Mouse (Mus musculus): ENCODE results near the gene Stx3. TPM values are rescaled to one million over a fixed set of nuclear protein-coding genes. Genes with fewer than 3 reads are reported as not detected.
A peak's percentile ranks its signal among the peaks of the same experiment; 100 is the strongest.

Gene Stx3
- polyA plus RNA-seq (2014; fragmentation: Nextera tagmentation; extraction: Ambion mirVana) = 8.7 and 8.8 TPM in 2 replicates

DNA sequence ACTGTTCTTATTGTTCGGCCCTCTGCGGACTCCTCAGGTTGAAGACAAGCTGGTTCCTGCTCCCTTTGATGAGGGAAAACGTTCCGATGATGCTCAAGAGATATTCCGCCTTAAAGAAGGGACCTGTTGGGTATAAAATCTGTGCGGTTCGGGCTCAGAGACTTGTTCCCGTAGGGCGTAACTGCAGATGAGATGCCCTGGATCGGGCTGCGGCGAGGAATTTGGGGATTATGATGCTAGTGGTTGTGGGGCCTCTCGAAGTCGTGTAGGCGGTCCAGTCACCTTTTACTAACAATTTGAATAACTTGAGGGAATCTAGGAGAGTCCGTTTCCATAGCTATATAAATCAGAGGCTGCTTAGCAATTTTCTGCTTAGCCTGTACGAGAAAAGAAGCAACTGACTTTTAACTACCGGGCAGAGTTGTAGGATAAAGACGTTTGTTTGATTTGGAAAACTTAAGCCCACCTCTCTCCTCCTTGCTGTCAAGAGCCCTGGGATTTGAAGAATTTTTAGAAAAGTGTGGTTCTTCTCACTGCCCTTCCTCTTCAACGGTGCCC, at the start of gene Stx3:
Gene Stx3 (minus strand): TSS at position 261 of the 558 bp plus-strand sequence.
- ATAC-seq (ENCODE audit: low read depth) = no peak
- Histone ChIP-seq H3K4me1 (ENCODE audit: control insufficient read depth, insufficient read depth, low read length) (no peaks in the 10 kb centered on the region), H3K36me3 (ENCODE audit: control insufficient read depth, insufficient read depth, low read length) (no peaks in the 10 kb centered on the region), H3K4me2 (ENCODE audit: low read depth, low read length) (peak within 1 kb of the TSS; percentile 57), H3K9ac (ENCODE audit: low read depth, low read length) (peak within 1 kb of the TSS; percentile 73), H3K4me3 (ENCODE audit: low read depth, low read length) (peak within 1 kb of the TSS; percentile 65), H3K27me3 (replicated peaks; ENCODE audit: control insufficient read depth, insufficient read depth, low read length) (peaks cover 43% of the 10 kb centered on the region), H3K9me3 (ENCODE audit: control insufficient read depth, low read length) (no peaks in the 10 kb centered on the region), H3K27ac (replicated peaks; ENCODE audit: low read depth, low read length) (no peak within 1 kb of the TSS)
- DNase-seq (ENCODE audit: low spot score) = peak; percentile 8
- WGBS = under 1% methylated on average over 20 of the region's 20 CpGs

DNA sequence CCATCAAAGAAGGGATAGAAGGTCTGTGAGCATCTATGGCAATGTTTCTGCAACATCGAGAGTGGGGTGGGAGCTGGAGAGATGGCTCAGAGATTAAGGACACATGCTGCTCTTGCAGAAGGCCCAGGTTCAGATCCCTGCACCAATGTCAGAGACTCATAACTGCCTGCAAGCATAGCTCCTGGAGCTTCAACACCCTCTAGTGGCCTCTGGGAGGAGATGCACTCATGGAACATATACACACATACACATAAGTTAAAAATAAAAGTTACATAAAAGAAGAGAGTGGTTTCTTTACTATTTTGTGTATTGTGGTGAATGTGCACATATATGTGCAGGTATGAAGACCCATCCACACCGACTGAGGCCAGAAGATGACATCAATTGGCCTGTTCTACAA, 48.6 kb upstream of the Stx3 start:
- Histone ChIP-seq H3K4me2 (ENCODE audit: low read depth, low read length) (no peak overlapping the region), H3K4me1 (ENCODE audit: control insufficient read depth, insufficient read depth, low read length) (no peaks in the 10 kb centered on the region), H3K9ac (ENCODE audit: low read depth, low read length) (no peak overlapping the region), H3K27ac (replicated peaks; ENCODE audit: low read depth, low read length) (no peak overlapping the region), H3K36me3 (ENCODE audit: control insufficient read depth, insufficient read depth, low read length) (no peaks in the 10 kb centered on the region), H3K4me3 (ENCODE audit: low read depth, low read length) (no peak overlapping the region), H3K9me3 (ENCODE audit: control insufficient read depth, low read length) (0 out of 2 replicates have a peak, but pooled peaks cover 3% of the 10 kb centered on the region), H3K27me3 (replicated peaks; ENCODE audit: control insufficient read depth, insufficient read depth, low read length) (no peaks in the 10 kb centered on the region)
- DNase-seq (ENCODE audit: low spot score) (no peak), ATAC-seq (ENCODE audit: low read depth) (no peak)
- WGBS = 85% methylated on average over 2 of the region's 2 CpGs

- DNase-seq (ENCODE audit: low spot score) = no peak
- no peak within 1 kb of the TSS for H3K27ac ChIP-seq (replicated peaks; ENCODE audit: low read depth, low read length)
Measured at GRCm38 (mm10) chr19:11860966-11861365, 41.8 kb upstream of the Stx3 start, which contains the start of gene Olfr1418. Gene Olfr1418, minus strand, starts transcription at chr19:11861066.

GRCm38 (mm10) chr19:11856506-11856905, 37.3 kb upstream of the Stx3 start:
- H3K4me2 ChIP-seq (ENCODE audit: low read depth, low read length) = no peak overlapping the region
- no peaks in the 10 kb centered on the region; the same call in 1 of the 2 replicates for H3K9me3 ChIP-seq (ENCODE audit: control insufficient read depth, low read length)
- no peaks in the 10 kb centered on the region for H3K4me1 ChIP-seq (ENCODE audit: control insufficient read depth, insufficient read depth, low read length)
- H3K27ac ChIP-seq (replicated peaks; ENCODE audit: low read depth, low read length) = no peak overlapping the region
- H3K9ac ChIP-seq (ENCODE audit: low read depth, low read length) = no peak overlapping the region
- ATAC-seq (ENCODE audit: low read depth) (no peak), DNase-seq (ENCODE audit: low spot score) (no peak)
- WGBS = 78% methylated on average over 6 of the region's 6 CpGs
- H3K27me3 ChIP-seq (replicated peaks; ENCODE audit: control insufficient read depth, insufficient read depth, low read length) = no peaks in the 10 kb centered on the region
- no peak overlapping the region for H3K4me3 ChIP-seq (ENCODE audit: low read depth, low read length)
- no peaks in the 10 kb centered on the region for H3K36me3 ChIP-seq (ENCODE audit: control insufficient read depth, insufficient read depth, low read length)

More at GRCm38 (mm10) chr19:11860966-11861365, 41.8 kb upstream of the Stx3 start, which contains the start of gene Olfr1418:
- 94% methylated on average over 1 of the region's 1 CpGs for WGBS
- Histone ChIP-seq H3K36me3 (ENCODE audit: control insufficient read depth, insufficient read depth, low read length) (no peaks in the 10 kb centered on the region), H3K4me3 (ENCODE audit: low read depth, low read length) (no peak within 1 kb of the TSS), H3K27me3 (replicated peaks; ENCODE audit: control insufficient read depth, insufficient read depth, low read length) (no peaks in the 10 kb centered on the region), H3K9ac (ENCODE audit: low read depth, low read length) (no peak within 1 kb of the TSS), H3K9me3 (ENCODE audit: control insufficient read depth, low read length) (0 out of 2 replicates have a peak, but pooled peaks cover 3% of the 10 kb centered on the region), H3K4me1 (ENCODE audit: control insufficient read depth, insufficient read depth, low read length) (no peaks in the 10 kb centered on the region), H3K4me2 (ENCODE audit: low read depth, low read length) (no peak within 1 kb of the TSS)
- no peak for ATAC-seq (ENCODE audit: low read depth)

GRCm38 (mm10) chr19:11854821-11855220, 35.6 kb upstream of the Stx3 start:
- Histone ChIP-seq H3K9ac (ENCODE audit: low read depth, low read length) (no peak overlapping the region), H3K27ac (replicated peaks; ENCODE audit: low read depth, low read length) (no peak overlapping the region), H3K4me3 (ENCODE audit: low read depth, low read length) (no peak overlapping the region), H3K36me3 (ENCODE audit: control insufficient read depth, insufficient read depth, low read length) (no peaks in the 10 kb centered on the region), H3K4me2 (ENCODE audit: low read depth, low read length) (no peak overlapping the region), H3K4me1 (ENCODE audit: control insufficient read depth, insufficient read depth, low read length) (no peaks in the 10 kb centered on the region), H3K27me3 (replicated peaks; ENCODE audit: control insufficient read depth, insufficient read depth, low read length) (no peaks in the 10 kb centered on the region), H3K9me3 (ENCODE audit: control insufficient read depth, low read length) (no peaks in the 10 kb centered on the region; the same call in 1 of the 2 replicates)
- ATAC-seq (ENCODE audit: low read depth) (no peak), DNase-seq (ENCODE audit: low spot score) (no peak)
- WGBS = 83% methylated on average over 2 of the region's 2 CpGs

DNA sequence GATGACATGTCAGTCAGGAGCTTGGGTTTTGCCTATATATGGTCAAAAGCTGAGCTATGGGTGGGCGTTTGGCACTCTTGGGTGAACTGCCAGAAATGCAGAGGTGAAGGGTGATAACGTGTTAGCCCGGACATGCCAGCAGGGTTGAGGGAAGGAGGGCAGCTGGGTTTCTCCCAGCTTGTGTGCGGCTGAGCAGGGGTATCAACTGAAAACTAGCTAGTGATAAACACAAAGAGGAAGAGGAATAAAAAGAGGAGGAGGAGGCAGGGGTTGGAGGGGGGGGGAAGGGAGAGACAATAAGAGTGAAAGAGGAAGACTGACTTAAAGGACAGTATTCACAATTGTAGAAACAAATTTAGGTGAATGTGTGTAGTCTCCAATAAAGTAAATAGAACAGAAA, 33.4 kb upstream of the Stx3 start:
- H3K9me3 ChIP-seq (ENCODE audit: control insufficient read depth, low read length) = no peaks in the 10 kb centered on the region; the same call in 1 of the 2 replicates
- no peak overlapping the region for H3K9ac ChIP-seq (ENCODE audit: low read depth, low read length)
- H3K4me2 ChIP-seq (ENCODE audit: low read depth, low read length) = no peak overlapping the region
- H3K4me1 ChIP-seq (ENCODE audit: control insufficient read depth, insufficient read depth, low read length) = no peaks in the 10 kb centered on the region
- no peak for DNase-seq (ENCODE audit: low spot score)
- H3K36me3 ChIP-seq (ENCODE audit: control insufficient read depth, insufficient read depth, low read length) = no peaks in the 10 kb centered on the region
- ATAC-seq (ENCODE audit: low read depth) = no peak
- no peaks in the 10 kb centered on the region for H3K27me3 ChIP-seq (replicated peaks; ENCODE audit: control insufficient read depth, insufficient read depth, low read length)
- 65% methylated on average over 4 of the region's 4 CpGs for WGBS
- H3K4me3 ChIP-seq (ENCODE audit: low read depth, low read length) = no peak overlapping the region
- no peak overlapping the region for H3K27ac ChIP-seq (replicated peaks; ENCODE audit: low read depth, low read length)

- H3K4me3 ChIP-seq (ENCODE audit: low read depth, low read length) = no peak overlapping the region
- no peak overlapping the region for H3K9ac ChIP-seq (ENCODE audit: low read depth, low read length)
- H3K27me3 ChIP-seq (replicated peaks; ENCODE audit: control insufficient read depth, insufficient read depth, low read length) = no peaks in the 10 kb centered on the region
- no peaks in the 10 kb centered on the region for H3K36me3 ChIP-seq (ENCODE audit: control insufficient read depth, insufficient read depth, low read length)
- no peak overlapping the region for H3K27ac ChIP-seq (replicated peaks; ENCODE audit: low read depth, low read length)
- H3K9me3 ChIP-seq (ENCODE audit: control insufficient read depth, low read length) = no peaks in the 10 kb centered on the region
- H3K4me1 ChIP-seq (ENCODE audit: control insufficient read depth, insufficient read depth, low read length) = no peaks in the 10 kb centered on the region
- ATAC-seq (ENCODE audit: low read depth) (no peak), DNase-seq (ENCODE audit: low spot score) (no peak)
- WGBS = 81% methylated on average over 4 of the region's 4 CpGs
- H3K4me2 ChIP-seq (ENCODE audit: low read depth, low read length) = no peak overlapping the region
Measured at GRCm38 (mm10) chr19:11846333-11846732, 27.1 kb upstream of the Stx3 start.

DNA sequence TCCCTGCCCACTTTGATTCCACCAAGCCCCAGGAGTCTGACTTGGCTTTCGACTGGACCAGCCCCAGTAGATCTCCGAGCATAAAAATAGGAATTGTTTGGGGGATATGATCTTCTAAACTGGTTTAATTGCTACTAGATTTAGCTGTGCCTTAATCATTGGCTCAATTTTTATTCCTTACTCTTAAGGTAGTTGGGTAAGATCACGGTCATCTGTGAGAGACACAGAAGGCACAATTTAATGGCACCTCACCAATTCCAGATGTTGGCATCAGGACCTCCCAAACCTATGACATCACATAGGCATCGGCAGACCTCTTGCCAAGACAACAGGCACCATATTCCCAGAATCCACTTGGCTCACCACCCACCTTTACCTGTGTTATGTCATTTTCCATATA, 19.9 kb upstream of the Stx3 start, which contains the start of gene Olfr1417:
Gene Olfr1417 (minus strand): TSS at position 101 of the 400 bp plus-strand sequence.
- Histone ChIP-seq H3K27ac (replicated peaks; ENCODE audit: low read depth, low read length) (no peak within 1 kb of the TSS), H3K4me3 (ENCODE audit: low read depth, low read length) (no peak within 1 kb of the TSS), H3K4me2 (ENCODE audit: low read depth, low read length) (no peak within 1 kb of the TSS), H3K9me3 (ENCODE audit: control insufficient read depth, low read length) (no peaks in the 10 kb centered on the region), H3K4me1 (ENCODE audit: control insufficient read depth, insufficient read depth, low read length) (no peaks in the 10 kb centered on the region), H3K36me3 (ENCODE audit: control insufficient read depth, insufficient read depth, low read length) (no peaks in the 10 kb centered on the region), H3K27me3 (replicated peaks; ENCODE audit: control insufficient read depth, insufficient read depth, low read length) (no peaks in the 10 kb centered on the region), H3K9ac (ENCODE audit: low read depth, low read length) (no peak within 1 kb of the TSS)
- 89% methylated on average over 4 of the region's 4 CpGs for WGBS
- DNase-seq (ENCODE audit: low spot score) (no peak), ATAC-seq (ENCODE audit: low read depth) (no peak)
